Mouse (Mus musculus) frontal cortex, adult 2 months (tissue): ENCODE measurements at regions not wholly inside any gene's neighbourhood (a gene's known extent, or its start where the extent isn't known, plus 50 kb on each side); places are given as distances from the start of the nearest gene placed in this dataset.

Experiments
- DNase-seq, 2 experiments: peaks; one replicate each; pipeline ENCODE4 v3.0.0; 2022; ENCODE audit warnings: low spot score in 1 of 2; ENCODE audit errors: extremely low spot score in 1 of 2

DNA sequence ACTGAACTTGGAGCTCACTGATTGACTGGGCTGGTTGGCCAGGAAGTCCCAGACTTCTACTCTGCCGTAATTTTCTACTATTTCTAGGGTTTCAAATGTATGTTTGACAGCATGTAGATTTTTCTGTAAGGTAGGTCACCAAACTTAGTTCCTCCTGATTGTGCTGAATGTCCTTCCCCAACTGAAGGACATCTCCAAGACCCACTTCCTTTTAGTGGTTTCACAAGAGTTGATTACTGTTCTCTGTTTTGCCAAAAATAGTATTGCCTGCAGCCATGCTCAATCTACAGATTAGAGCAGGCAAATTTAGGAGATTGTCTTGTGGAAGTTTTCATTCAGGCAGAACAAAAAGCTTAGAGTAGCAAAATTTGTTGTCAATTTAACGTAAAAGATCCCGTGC lies 396.7 kb upstream of the Slc8a1 start:
- no peak for DNase-seq

DNA sequence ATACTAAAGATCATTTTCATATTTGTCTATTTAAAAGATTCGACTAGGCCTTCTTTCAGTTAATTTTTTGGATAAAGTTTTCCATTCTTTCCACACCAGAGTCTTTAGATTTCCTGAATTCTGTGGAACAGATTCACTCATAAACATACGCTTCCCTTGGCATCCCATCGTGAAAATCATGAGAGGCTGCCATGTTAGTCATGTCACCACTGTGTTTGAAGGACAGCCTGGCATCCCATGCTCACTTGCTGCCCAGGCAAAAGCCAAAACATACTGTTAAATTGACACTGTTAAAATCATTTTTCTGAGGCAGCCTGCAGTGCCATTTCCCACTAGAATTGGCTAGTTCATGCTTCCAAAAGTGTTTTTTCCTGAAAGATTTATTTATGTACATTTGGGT lies 394.8 kb upstream of the Slc8a1 start:
- no peak for DNase-seq

- no peak for DNase-seq
Measured at GRCm38 (mm10) chr17:82087141-82087540, 349.0 kb upstream of the Slc8a1 start.

- no peak for DNase-seq
Measured at GRCm38 (mm10) chr17:82080301-82080700, 342.1 kb upstream of the Slc8a1 start.
